Comparison of ENCODE assay signal across 15 mouse cellular contexts in genomic region chr17:56102158-56102557, GRCm38 (mm10). TPM values are rescaled to one million over a fixed set of nuclear protein-coding genes. Genes with fewer than 3 reads are reported as not detected.
"Had no signal": no experiment of that assay in that cellular context is flagged by ENCODE, and none has a peak within 500 bp of the region (broad histone marks: within the 10 kb centered on the region; RNA-seq: fewer than 3 reads in every experiment).

No protein-coding gene starts in this region.

- H3K9me3 ChIP-seq: limb, embryonic 13.5 days; midbrain, embryonic 13.5 days; neural tube, embryonic 15.5 days had no signal

- H3K27ac ChIP-seq: layer of hippocampus, adult 2 months; limb, embryonic 13.5 days; liver, embryonic 14.5 days; midbrain, embryonic 13.5 days; neural tube, embryonic 15.5 days had no signal

- DNase-seq: kidney, postnatal 10 days; kidney, postnatal 4 days; lung, adult 18-20 months; right cerebral cortex, adult 18-20 months; right cerebral cortex, postnatal 25 days; thymus, postnatal 36 days had no signal

- H3K4me2 ChIP-seq: limb, embryonic 13.5 days; midbrain, embryonic 13.5 days; neural tube, embryonic 15.5 days had no signal

- H3K4me3 ChIP-seq: layer of hippocampus, adult 2 months; limb, embryonic 13.5 days; midbrain, embryonic 13.5 days; myocyte; neural tube, embryonic 15.5 days had no signal

- H3K27me3 ChIP-seq: limb, embryonic 13.5 days; midbrain, embryonic 13.5 days; neural tube, embryonic 15.5 days had no signal

- H3K4me1 ChIP-seq: limb, embryonic 13.5 days; midbrain, embryonic 13.5 days; neural tube, embryonic 15.5 days had no signal

- ATAC-seq: midbrain, embryonic 13.5 days had no signal

- H3K9ac ChIP-seq: limb, embryonic 13.5 days; liver, embryonic 14.5 days; neural tube, embryonic 15.5 days had no signal

RNA-seq across cellular contexts. Expression of gene Plin4, which starts 7.4 kb away (rescaled TPM):
- total RNA-seq: megakaryocyte-erythroid progenitor cell, adult 5-6 weeks had no signal

RNA-seq across cellular contexts. Expression of gene Plin5, which starts 15.2 kb away (rescaled TPM):
- total RNA-seq: megakaryocyte-erythroid progenitor cell, adult 5-6 weeks had no signal
- polyA plus RNA-seq: limb, embryonic 13.5 days had no signal

RNA-seq across cellular contexts. Expression of gene Lrg1, which starts 19.6 kb away (rescaled TPM):
- total RNA-seq: layer of hippocampus, postnatal 10 days had no signal
- polyA plus RNA-seq: neural tube, embryonic 11.5 days had no signal
